In the genomic region with DNA sequence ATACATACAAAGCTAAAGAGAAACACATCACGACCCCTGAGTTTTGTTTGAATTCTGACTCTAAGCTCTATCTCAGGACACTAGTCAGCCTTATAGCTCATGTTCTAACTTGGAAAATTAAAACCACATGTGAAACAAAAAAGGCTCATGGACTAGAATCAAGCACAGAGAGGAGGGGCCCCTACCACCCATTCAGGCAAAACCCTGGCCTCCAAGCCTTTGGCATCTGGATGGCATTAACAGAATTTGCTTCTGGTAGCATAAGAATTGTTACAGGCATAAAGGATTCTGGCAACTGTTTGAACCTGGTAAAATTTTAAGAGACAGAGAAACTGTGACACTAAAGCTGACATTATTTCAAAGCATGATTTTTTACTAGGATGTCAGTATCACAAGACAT, we compare ENCODE assay signal across 14 mouse cellular contexts.
DNase-seq lines count a peak whose midpoint lies in the region; ATAC-seq lines count a peak whose summit lies in the region.
"Had no signal": no experiment of that assay in that cellular context is flagged by ENCODE, and none has a peak within 500 bp of the region (broad histone marks: within the 10 kb centered on the region; RNA-seq: fewer than 3 reads in every experiment).

No protein-coding gene starts in this region.

- no peaks in the 10 kb centered on the region for H3K36me3 ChIP-seq in midbrain, embryonic 10.5 days
- H3K36me3 ChIP-seq in midbrain, embryonic 11.5 days (ENCODE audit: control insufficient read depth, insufficient read depth, low read length) = no peaks in the 10 kb centered on the region
- H3K36me3 ChIP-seq in embryonic facial prominence, embryonic 10.5 days (replicated peaks) = no peaks in the 10 kb centered on the region
- no peaks in the 10 kb centered on the region for H3K36me3 ChIP-seq in limb, embryonic 10.5 days
- H3K36me3 ChIP-seq in neural tube, embryonic 11.5 days (ENCODE audit: control insufficient read depth, insufficient read depth, low read length) = no peaks in the 10 kb centered on the region
- H3K36me3 ChIP-seq in kidney, embryonic 15.5 days = no peaks in the 10 kb centered on the region

- H3K4me3 ChIP-seq in midbrain, embryonic 10.5 days = no peak overlapping the region
- no peak overlapping the region for H3K4me3 ChIP-seq in midbrain, embryonic 11.5 days (ENCODE audit: low read depth, low read length)
- H3K4me3 ChIP-seq in embryonic facial prominence, embryonic 10.5 days = no peak overlapping the region
- no peak overlapping the region for H3K4me3 ChIP-seq in limb, embryonic 10.5 days
- no peak overlapping the region for H3K4me3 ChIP-seq in neural tube, embryonic 11.5 days (ENCODE audit: low read depth, low read length)
- H3K4me3 ChIP-seq in kidney, embryonic 15.5 days (replicated peaks) = no peak overlapping the region
- H3K4me3 ChIP-seq: gastrocnemius, adult 2 months had no signal

- no peaks in the 10 kb centered on the region for H3K4me1 ChIP-seq in midbrain, embryonic 10.5 days
- no peaks in the 10 kb centered on the region for H3K4me1 ChIP-seq in midbrain, embryonic 11.5 days (ENCODE audit: control insufficient read depth, insufficient read depth, low read length)
- peaks cover 11% of the 10 kb centered on the region for H3K4me1 ChIP-seq in embryonic facial prominence, embryonic 10.5 days
- H3K4me1 ChIP-seq in limb, embryonic 10.5 days = peaks cover 10% of the 10 kb centered on the region; the same call in 1 of the 2 replicates
- no peaks in the 10 kb centered on the region for H3K4me1 ChIP-seq in neural tube, embryonic 11.5 days (ENCODE audit: control insufficient read depth, insufficient read depth, low read length)
- no peaks in the 10 kb centered on the region for H3K4me1 ChIP-seq in kidney, embryonic 15.5 days

- H3K27me3 ChIP-seq in midbrain, embryonic 10.5 days (ENCODE audit: low read depth, poor library complexity, severe bottlenecking) = no peaks in the 10 kb centered on the region
- H3K27me3 ChIP-seq in midbrain, embryonic 11.5 days (ENCODE audit: control insufficient read depth, insufficient read depth, low read length) = no peaks in the 10 kb centered on the region
- H3K27me3 ChIP-seq in embryonic facial prominence, embryonic 10.5 days (replicated peaks; ENCODE audit: low read depth, poor library complexity, severe bottlenecking) = no peaks in the 10 kb centered on the region
- H3K27me3 ChIP-seq in limb, embryonic 10.5 days (ENCODE audit: low read depth, poor library complexity, severe bottlenecking) = no peaks in the 10 kb centered on the region
- H3K27me3 ChIP-seq in neural tube, embryonic 11.5 days (ENCODE audit: control insufficient read depth, insufficient read depth, low read length) = no peaks in the 10 kb centered on the region
- no peaks in the 10 kb centered on the region for H3K27me3 ChIP-seq in kidney, embryonic 15.5 days

- no peak overlapping the region for H3K9ac ChIP-seq in midbrain, embryonic 11.5 days (ENCODE audit: low read length)
- H3K9ac ChIP-seq in neural tube, embryonic 11.5 days (ENCODE audit: low read length) = no peak overlapping the region
- no peak overlapping the region for H3K9ac ChIP-seq in kidney, embryonic 15.5 days

- peak; percentile 13 for DNase-seq in midbrain, embryonic 10.5 days (ENCODE audit: low spot score)
- DNase-seq in midbrain, embryonic 11.5 days (ENCODE audit: low spot score, missing footprints) = no peak
- peak; percentile 81 for DNase-seq in embryonic facial prominence, embryonic 10.5 days (ENCODE audit: low spot score)
- peak; percentile 69 for DNase-seq in limb, embryonic 10.5 days (ENCODE audit: low spot score)
- DNase-seq in neural tube, embryonic 11.5 days (ENCODE audit: low spot score) = peak; percentile 31
- no peak for DNase-seq in spleen, postnatal 4 days (ENCODE audit: low spot score in 2 of 2)
- DNase-seq: adrenal gland, adult 2 months; gastrocnemius, adult 2 months; kidney, postnatal 4 days; lung, adult 18-20 months had no signal

- no peak overlapping the region; the same call in 1 of the 2 replicates for H3K27ac ChIP-seq in midbrain, embryonic 10.5 days (replicated peaks)
- no peak overlapping the region for H3K27ac ChIP-seq in midbrain, embryonic 11.5 days (ENCODE audit: low read depth, low read length)
- H3K27ac ChIP-seq in embryonic facial prominence, embryonic 10.5 days (replicated peaks) = peak overlapping the region; percentile 83
- H3K27ac ChIP-seq in limb, embryonic 10.5 days = peak overlapping the region; percentile 67
- H3K27ac ChIP-seq in neural tube, embryonic 11.5 days (ENCODE audit: low read depth, low read length) = no peak overlapping the region
- H3K27ac ChIP-seq in kidney, embryonic 15.5 days = no peak overlapping the region
- H3K27ac ChIP-seq: gastrocnemius, adult 2 months had no signal

- no peaks in the 10 kb centered on the region for H3K9me3 ChIP-seq in midbrain, embryonic 10.5 days (replicated peaks)
- H3K9me3 ChIP-seq in midbrain, embryonic 11.5 days (ENCODE audit: control insufficient read depth, low read length) = no peaks in the 10 kb centered on the region
- H3K9me3 ChIP-seq in embryonic facial prominence, embryonic 10.5 days = no peaks in the 10 kb centered on the region
- H3K9me3 ChIP-seq in limb, embryonic 10.5 days (replicated peaks) = no peaks in the 10 kb centered on the region
- no peaks in the 10 kb centered on the region for H3K9me3 ChIP-seq in neural tube, embryonic 11.5 days (ENCODE audit: control insufficient read depth, low read length)
- H3K9me3 ChIP-seq in kidney, embryonic 15.5 days (replicated peaks) = no peaks in the 10 kb centered on the region

- ATAC-seq in midbrain, embryonic 11.5 days (ENCODE audit: low FRiP score) = no peak
- ATAC-seq in neural tube, embryonic 11.5 days (ENCODE audit: insufficient read depth, low FRiP score, low TSS enrichment) = no peak
- no peak for ATAC-seq in cerebellum, adult (ENCODE audit: insufficient number of reproducible peaks, low FRiP score, low TSS enrichment)
- no peak for ATAC-seq in kidney, embryonic 15.5 days (replicated peaks; ENCODE audit: low FRiP score)
- ATAC-seq: inflammation-experienced regulatory T-cells, adult 6 months had no signal

- no peak overlapping the region for H3K4me2 ChIP-seq in midbrain, embryonic 11.5 days
- no peak overlapping the region for H3K4me2 ChIP-seq in neural tube, embryonic 11.5 days (ENCODE audit: low read depth)
- H3K4me2 ChIP-seq in kidney, embryonic 15.5 days = no peak overlapping the region
- H3K4me2 ChIP-seq: heart, embryonic 11.5 days had no signal

- 84% methylated on average over 1 of the region's 1 CpGs for WGBS in midbrain, embryonic 10.5 days
- 79% methylated on average over 1 of the region's 1 CpGs for WGBS in midbrain, embryonic 11.5 days
- WGBS in embryonic facial prominence, embryonic 10.5 days = 32% methylated on average over 1 of the region's 1 CpGs
- 17% methylated on average over 1 of the region's 1 CpGs for WGBS in limb, embryonic 10.5 days
- WGBS in neural tube, embryonic 11.5 days = 69% methylated on average over 1 of the region's 1 CpGs
- WGBS in kidney, embryonic 15.5 days = 78% methylated on average over 1 of the region's 1 CpGs

Comparison
In these comparisons a context has a peak if more than half of its experiments do, and no peak if none do; other contexts are left out.
1. DNase-seq: peak in midbrain, embryonic 10.5 days (single experiment), embryonic facial prominence, embryonic 10.5 days (single experiment), limb, embryonic 10.5 days (single experiment) and neural tube, embryonic 11.5 days (single experiment); none in midbrain, embryonic 11.5 days (single experiment) and spleen, postnatal 4 days (0 of 2).
2. H3K27ac ChIP-seq: peak in embryonic facial prominence, embryonic 10.5 days (single experiment) and limb, embryonic 10.5 days (single experiment); none in midbrain, embryonic 10.5 days (single experiment), midbrain, embryonic 11.5 days (single experiment), neural tube, embryonic 11.5 days (single experiment) and kidney, embryonic 15.5 days (single experiment).